Mouse (Mus musculus) heart, embryonic 14.5 days (tissue): ENCODE data around the gene Gm3646. TPM values are rescaled to one million over a fixed set of nuclear protein-coding genes. Genes with fewer than 3 reads are reported as not detected.

Experiments
- ATAC-seq: fragments of 200-750 bp; cut with Nextera tagmentation; 2 replicates; pipeline ENCODE4 v1.8.0; 2017; ENCODE audit warnings: low read depth, moderate TSS enrichment; ENCODE audit not compliant: insufficient number of reproducible peaks, insufficient read depth, low FRiP score
- H3K27ac ChIP-seq, 2 experiments: fragments of 200-500 bp in 1 of 2; fragments of 300-500 bp in 1 of 2; sonication (generic) in 1 of 2; replicated peaks in 1 of 2; 2 replicates each; pipeline ENCODE4 v1.5.1; 2012 to 2014; ENCODE audit warnings: low read depth in 2 of 2, low read length in 2 of 2, control low read depth in 1 of 2, mild to moderate bottlenecking in 1 of 2, mixed read lengths in 1 of 2; ENCODE audit not compliant: control insufficient read depth in 1 of 2, insufficient read depth in 1 of 2
- H3K27me3 ChIP-seq: fragments of 300-500 bp; sonication (generic); 2 replicates; pipeline ENCODE4 v1.6.1; 2014; ENCODE audit warnings: mild to moderate bottlenecking, low read length, control low read depth; ENCODE audit not compliant: control insufficient read depth, insufficient read depth
- H3K36me3 ChIP-seq: fragments of 300-500 bp; sonication (generic); 2 replicates; pipeline ENCODE4 v1.6.1; 2014; ENCODE audit warnings: mild to moderate bottlenecking, control low read depth, low read length, mixed read lengths; ENCODE audit not compliant: control insufficient read depth, insufficient read depth
- H3K4me1 ChIP-seq, 2 experiments: fragments of 200-500 bp in 1 of 2; fragments of 300-500 bp in 1 of 2; sonication (generic) in 1 of 2; 2 replicates each; pipeline ENCODE4 v1.6.1; 2012 to 2014; ENCODE audit warnings: low read length in 2 of 2, control low read depth in 1 of 2, mixed read lengths in 1 of 2; ENCODE audit not compliant: control insufficient read depth in 2 of 2, insufficient read depth in 2 of 2
- H3K4me2 ChIP-seq: fragments of 300-500 bp; sonication (generic); 2 replicates; pipeline ENCODE4 v1.6.1; 2014; ENCODE audit warnings: mild to moderate bottlenecking, low read length
- H3K4me3 ChIP-seq, 2 experiments: fragments of 200-500 bp in 1 of 2; fragments of 300-500 bp in 1 of 2; sonication (generic) in 1 of 2; 2 replicates each; pipeline ENCODE4 v1.5.1; 2012 to 2014; ENCODE audit warnings: low read length in 2 of 2, mild to moderate bottlenecking in 2 of 2, control low read depth in 1 of 2, low read depth in 1 of 2, moderate library complexity in 1 of 2; ENCODE audit not compliant: control insufficient read depth in 1 of 2, insufficient read depth in 1 of 2
- H3K9ac ChIP-seq: fragments of 300-500 bp; sonication (generic); 2 replicates; pipeline ENCODE4 v1.6.1; 2014; ENCODE audit warnings: mild to moderate bottlenecking, low read length
- H3K9me3 ChIP-seq: fragments of 300-500 bp; sonication (generic); 2 replicates; pipeline ENCODE4 v1.6.1; 2016; ENCODE audit warnings: low read length, control low read depth; ENCODE audit not compliant: control insufficient read depth
- WGBS: fragments of 180-500 bp; shearing (Covaris S2); extraction: QIAGEN DNeasy Blood & Tissue Kit; methylation state at CpG from one replicate; pipeline ENCODE4 v1.1.7; 2014; 5-methylcytosine and 5-hydroxymethylcytosine counted together
- polyA plus RNA-seq: library from polyadenylated mRNA; unstranded; fragments of >200 nt; fragmentation: Nextera tagmentation; extraction: Ambion mirVana; gene quantifications from 2 replicates; pipeline ENCODE4 v1.2.1, GENCODE M21; 2014

The Gm3646 gene
- polyA plus RNA-seq, 1 experiment from 2014 or later: 3.6 TPM

- Histone ChIP-seq H3K27me3 (no peaks in the 10 kb centered on the region), H3K27ac (peak overlapping the region in 1 of 2 experiments; percentile 50; a peak in 2 of 4 replicates), H3K4me2 (peak overlapping the region; percentile 34), H3K9ac (0 out of 2 replicates have a peak overlapping the region, but pooled peaks have one; percentile 6), H3K36me3 (no peaks in the 10 kb centered on the region), H3K9me3 (no peaks in the 10 kb centered on the region), H3K4me3 (no peak overlapping the region), H3K4me1 (peaks cover 11 to 23% of the 10 kb centered on the region in 2 experiments)
- WGBS: 40% methylated on average over 10 of the region's 10 CpGs
- 0 out of 2 replicates have a peak, but pooled peaks have one; percentile 57 for ATAC-seq
These were observed 34.1 kb upstream of the Gm3646 start for GRCm38 (mm10) chr1:39839217-39839616.

DNA sequence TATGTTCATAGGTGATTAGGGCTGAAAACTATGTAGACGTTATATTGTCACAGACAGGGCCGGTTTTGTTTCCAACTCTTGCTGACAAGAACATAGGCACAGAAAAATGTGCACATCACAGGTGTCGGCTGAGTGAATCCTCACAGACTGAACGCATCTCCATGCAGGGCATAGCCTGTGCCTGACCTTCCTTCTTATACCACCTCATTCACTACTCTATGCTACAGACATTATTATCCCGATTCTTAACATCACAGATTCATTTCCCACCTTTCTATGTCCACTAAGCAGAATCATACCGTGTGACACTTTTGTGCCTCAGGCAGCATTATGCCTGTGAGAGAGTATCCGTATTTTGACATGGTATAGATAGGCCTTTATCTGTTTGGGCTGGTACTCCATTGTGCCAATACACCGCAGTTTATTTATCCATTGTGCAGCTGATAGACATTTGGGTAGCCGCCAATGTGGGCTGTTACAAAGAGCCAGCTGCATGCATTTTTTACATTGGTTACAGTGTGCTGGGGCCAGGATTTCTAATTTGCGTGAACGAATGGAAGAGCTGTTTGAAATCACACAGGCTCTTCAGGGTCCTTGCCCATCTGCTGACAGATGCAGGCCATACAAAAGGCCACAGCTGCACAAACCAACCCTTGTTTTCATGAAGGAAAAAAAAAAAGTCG, 33.5 kb upstream of the Gm3646 start:
- ATAC-seq: no peak
- peak overlapping the region in 1 of 2 experiments; percentile 50; a peak in 1 of 4 replicates for H3K27ac ChIP-seq

GRCm38 (mm10) chr1:39831594-39832039, 26.5 kb upstream of the Gm3646 start:
- H3K4me3 ChIP-seq: no peak overlapping the region
- no peaks in the 10 kb centered on the region for H3K27me3 ChIP-seq
- no peak for ATAC-seq
- H3K9me3 ChIP-seq: no peaks in the 10 kb centered on the region
- H3K4me1 ChIP-seq: peaks cover 3 to 9% of the 10 kb centered on the region in 2 experiments; a peak in 1 of 4 replicates
- no peak overlapping the region for H3K27ac ChIP-seq
- H3K4me2 ChIP-seq: no peak overlapping the region
- H3K36me3 ChIP-seq: no peaks in the 10 kb centered on the region
- no peak overlapping the region for H3K9ac ChIP-seq
- WGBS: 70% methylated on average over 4 of the region's 4 CpGs

More for the DNA sequence above, 33.5 kb upstream of the Gm3646 start:
- Histone ChIP-seq H3K9ac (no peak overlapping the region), H3K36me3 (no peaks in the 10 kb centered on the region), H3K9me3 (no peaks in the 10 kb centered on the region), H3K4me1 (peaks cover 11 to 23% of the 10 kb centered on the region in 2 experiments), H3K27me3 (no peaks in the 10 kb centered on the region), H3K4me3 (no peak overlapping the region), H3K4me2 (peak overlapping the region; percentile 34)
- 40% methylated on average over 12 of the region's 12 CpGs for WGBS

DNA sequence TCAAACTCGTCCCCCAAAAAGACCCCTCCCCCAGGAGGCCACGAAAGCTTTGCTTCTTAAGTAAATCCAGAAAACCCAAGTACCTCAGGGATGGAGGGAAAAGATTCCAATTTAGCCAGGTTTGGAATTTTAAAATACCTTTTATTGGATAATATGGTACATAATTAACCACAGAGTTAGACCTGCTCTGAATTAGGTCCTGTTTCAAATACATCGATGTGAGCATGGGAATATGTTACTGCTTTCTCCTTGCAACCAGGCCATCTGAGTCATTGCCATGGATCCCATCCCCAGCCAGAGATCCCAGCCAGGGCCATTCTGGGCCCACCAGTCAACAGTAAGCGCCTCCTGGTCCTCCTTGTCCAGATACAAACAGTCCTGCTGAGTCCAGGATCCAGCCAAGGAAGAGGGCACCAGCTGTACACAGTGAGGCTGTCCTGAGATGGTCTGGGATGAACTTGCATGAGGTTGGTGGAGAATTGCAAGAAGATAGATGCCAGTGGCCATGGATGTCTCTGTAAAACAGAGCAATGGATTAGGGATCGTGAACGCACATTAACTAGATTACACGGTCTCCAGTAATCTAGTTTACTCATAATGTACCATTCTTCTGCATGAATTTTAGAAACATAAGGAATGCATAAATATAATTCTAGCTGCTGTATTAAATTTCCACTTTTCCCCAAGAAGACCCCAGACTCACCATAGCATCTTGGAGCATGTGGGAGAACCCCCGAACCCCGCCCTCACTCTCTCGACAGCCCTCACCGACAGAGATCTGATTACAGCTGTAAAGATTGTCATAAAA, 25.9 kb upstream of the Gm3646 start:
- Histone ChIP-seq H3K27me3 (no peaks in the 10 kb centered on the region), H3K36me3 (no peaks in the 10 kb centered on the region), H3K9ac (no peak overlapping the region), H3K4me2 (no peak overlapping the region), H3K4me1 (0 out of 4 replicates have a peak, but pooled peaks cover 0 to 8% of the 10 kb centered on the region in 2 experiments), H3K9me3 (no peaks in the 10 kb centered on the region), H3K27ac (no peak overlapping the region), H3K4me3 (no peak overlapping the region)
- ATAC-seq: no peak
- WGBS: 90% methylated on average over 11 of the region's 11 CpGs

GRCm38 (mm10) chr1:39824902-39825301, 19.8 kb upstream of the Gm3646 start:
- no peak overlapping the region for H3K9ac ChIP-seq
- no peak for ATAC-seq
- no peak overlapping the region for H3K4me2 ChIP-seq
- H3K4me1 ChIP-seq: no peaks in the 10 kb centered on the region
- no peaks in the 10 kb centered on the region for H3K36me3 ChIP-seq
- H3K4me3 ChIP-seq: no peak overlapping the region
- no peak overlapping the region for H3K27ac ChIP-seq
- no peaks in the 10 kb centered on the region for H3K27me3 ChIP-seq
- WGBS: 42% methylated on average over 4 of the region's 4 CpGs
- H3K9me3 ChIP-seq: no peaks in the 10 kb centered on the region

DNA sequence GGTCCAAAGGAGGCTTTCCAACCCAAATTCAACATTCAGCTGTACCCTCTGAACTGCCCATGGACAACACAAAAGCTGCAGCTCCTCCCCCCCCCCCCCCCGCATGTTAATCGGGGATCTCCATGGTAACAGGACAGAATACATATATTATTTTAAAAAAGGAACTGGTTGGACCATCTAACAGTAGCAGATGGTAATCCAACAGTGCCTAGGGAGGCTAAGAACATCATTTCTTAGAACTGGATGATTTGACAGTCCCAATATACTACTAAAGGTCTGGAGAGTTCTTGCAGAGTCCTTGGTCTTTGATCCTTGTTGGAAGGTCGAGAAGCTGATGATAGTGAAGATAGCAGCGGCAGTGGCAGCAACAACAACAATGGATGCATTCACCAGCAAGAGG, 19.1 kb upstream of the Gm3646 start:
- Histone ChIP-seq H3K36me3 (no peaks in the 10 kb centered on the region), H3K27ac (no peak overlapping the region), H3K4me2 (no peak overlapping the region), H3K9ac (no peak overlapping the region), H3K4me3 (no peak overlapping the region), H3K4me1 (no peaks in the 10 kb centered on the region), H3K27me3 (no peaks in the 10 kb centered on the region), H3K9me3 (no peaks in the 10 kb centered on the region)
- no peak for ATAC-seq
- WGBS: 50% methylated on average over 4 of the region's 4 CpGs

DNA sequence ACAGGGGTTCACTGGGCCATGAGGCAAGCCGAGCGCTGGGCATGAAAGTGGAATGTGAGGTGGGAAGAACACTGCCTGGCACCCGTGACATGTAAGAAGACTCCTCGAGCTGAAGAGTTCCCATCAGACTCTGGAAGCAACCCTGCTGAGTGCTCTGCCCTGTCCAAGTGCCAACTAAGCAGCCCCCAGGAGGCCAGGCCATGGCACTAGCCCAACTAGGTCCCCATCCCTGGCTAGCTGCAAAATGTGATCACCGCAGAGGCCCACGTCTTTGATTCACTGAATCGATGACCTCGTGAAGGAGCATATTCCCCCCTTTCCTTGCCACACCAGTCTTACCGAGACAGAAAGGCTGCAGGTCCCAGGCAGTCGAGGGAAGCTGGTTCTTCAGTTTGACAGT, 14.5 kb upstream of the Gm3646 start:
- Histone ChIP-seq H3K4me1 (no peaks in the 10 kb centered on the region), H3K36me3 (no peaks in the 10 kb centered on the region), H3K27ac (no peak overlapping the region), H3K9me3 (no peaks in the 10 kb centered on the region), H3K27me3 (no peaks in the 10 kb centered on the region), H3K4me2 (no peak overlapping the region), H3K4me3 (no peak overlapping the region), H3K9ac (no peak overlapping the region)
- 77% methylated on average over 10 of the region's 10 CpGs for WGBS
- no peak for ATAC-seq
